Mouse (Mus musculus) embryonic facial prominence, embryonic 11.5 days (tissue): Measurements from ENCODE around the gene Ptger2. TPM values are rescaled to one million over a fixed set of nuclear protein-coding genes. Genes with fewer than 3 reads are reported as not detected.

ENCODE experiments used
- ATAC-seq: fragments of 200-750 bp; cut with Nextera tagmentation; replicated peaks from 2 replicates; pipeline ENCODE4 v1.8.0; 2017; ENCODE audit warnings: low read depth; ENCODE audit not compliant: insufficient number of reproducible peaks, low FRiP score, low TSS enrichment
- DNase-seq: peaks from one replicate; pipeline ENCODE4 v3.0.0-alpha.2; 2015; ENCODE audit warnings: low spot score
- H3K27ac ChIP-seq: fragments of 300-500 bp; sonication (generic); replicated peaks from 2 replicates; pipeline ENCODE4 v1.5.1; 2014; ENCODE audit warnings: mild to moderate bottlenecking, low read depth, low read length, control low read depth
- H3K27me3 ChIP-seq: fragments of 300-500 bp; sonication (generic); 2 replicates; pipeline ENCODE4 v1.6.1; 2014; ENCODE audit warnings: mild to moderate bottlenecking, low read length, moderate library complexity, mixed read lengths; ENCODE audit not compliant: control insufficient read depth, insufficient read depth
- H3K36me3 ChIP-seq: fragments of 300-500 bp; sonication (generic); replicated peaks from 2 replicates; pipeline ENCODE4 v1.6.1; 2014; ENCODE audit warnings: low read depth, mild to moderate bottlenecking, low read length, moderate library complexity, mixed read lengths; ENCODE audit not compliant: control insufficient read depth, insufficient read depth
- H3K4me1 ChIP-seq: fragments of 300-500 bp; sonication (generic); 2 replicates; pipeline ENCODE4 v1.6.1; 2014; ENCODE audit warnings: low read length, mixed read lengths; ENCODE audit not compliant: control insufficient read depth, insufficient read depth
- H3K4me2 ChIP-seq: fragments of 300-500 bp; sonication (generic); 2 replicates; pipeline ENCODE4 v1.6.1; 2014; ENCODE audit warnings: low read depth, mild to moderate bottlenecking, control low read depth, low read length, moderate library complexity
- H3K4me3 ChIP-seq: fragments of 300-500 bp; sonication (generic); 2 replicates; pipeline ENCODE4 v1.5.1; 2014; ENCODE audit warnings: low read depth, low read length, control low read depth
- H3K9ac ChIP-seq: fragments of 300-500 bp; sonication (generic); replicated peaks from 2 replicates; pipeline ENCODE4 v1.6.1; 2014; ENCODE audit warnings: mild to moderate bottlenecking, control low read depth, low read length
- H3K9me3 ChIP-seq: fragments of 300-500 bp; sonication (generic); replicated peaks from 2 replicates; pipeline ENCODE4 v1.6.1; 2016; ENCODE audit warnings: mild to moderate bottlenecking, low read length, inconsistent platforms, mixed read lengths; ENCODE audit not compliant: control insufficient read depth
- WGBS: fragments of 180-500 bp; shearing (Covaris S2); extraction: QIAGEN DNeasy Blood & Tissue Kit; methylation state at CpG from one replicate; pipeline ENCODE4 v1.1.7; 2014; 5-methylcytosine and 5-hydroxymethylcytosine counted together
- microRNA counts: library from miRNA; unstranded; fragments of <30 nt; microRNA quantifications from one replicate; lab custom pipeline; 2016
- microRNA-seq: library from miRNA; unstranded; fragments of <30 nt; microRNA quantifications from one replicate; pipeline ENCODE4, GENCODE M21; 2016; ENCODE audit warnings: borderline number of aligned reads
- polyA plus RNA-seq: library from polyadenylated mRNA; unstranded; fragments of >200 nt; fragmentation: Nextera tagmentation; extraction: Ambion mirVana; gene quantifications from 2 replicates; pipeline ENCODE4 v1.2.1, GENCODE M21; 2014

The Ptger2 gene
- polyA plus RNA-seq, 1 experiment from 2014 or later: 0.29 TPM

DNA sequence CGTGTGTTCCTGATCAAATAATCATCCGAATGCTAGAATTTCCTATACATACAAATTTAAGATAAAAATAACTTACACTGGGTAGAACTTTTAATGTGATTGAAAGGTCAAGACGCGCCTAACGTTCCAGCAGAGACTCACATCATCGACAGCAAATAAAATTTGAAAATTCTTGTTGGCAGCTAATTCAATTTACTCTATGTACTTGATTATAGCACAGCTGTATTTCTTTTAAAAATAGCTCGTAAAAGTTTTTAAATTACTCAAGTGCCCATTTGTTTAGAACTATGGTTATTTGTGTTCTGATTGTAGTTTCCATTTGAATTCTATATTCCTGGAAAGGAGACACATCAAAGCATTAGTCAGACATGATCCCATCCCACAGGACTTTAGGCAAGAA, 63.1 kb downstream of the Ptger2 start:
- Histone ChIP-seq H3K36me3 (no peaks in the 10 kb centered on the region), H3K27me3 (no peaks in the 10 kb centered on the region), H3K9me3 (no peaks in the 10 kb centered on the region), H3K4me1 (no peaks in the 10 kb centered on the region), H3K9ac (no peak overlapping the region), H3K27ac (no peak overlapping the region), H3K4me2 (no peak overlapping the region), H3K4me3 (no peak overlapping the region)
- 81% methylated on average over 7 of the region's 7 CpGs for WGBS
- ATAC-seq: no peak
- DNase-seq: no peak

MicroRNA genes within 50 kb of the gene (microRNA counts, 519-probe panel; counts per million panel counts)
- microRNA mmu-miR-327 (lab: Ali Mortazavi, UCI): not detected

Small RNA genes within 50 kb of the gene (microRNA-seq; reads per million reads assigned to microRNA genes)
- gene Mir327: not detected

Other genes starting within 250 kb of the Ptger2 start
- gene Gm8267, start 237.9 kb upstream of the Ptger2 start, polyA plus RNA-seq: not detected in 2 replicates
- 0.21 TPM in 1 of 2 replicates, not detected in the other for gene Ptgdr, start 128.8 kb upstream of the Ptger2 start, polyA plus RNA-seq
- gene Gpr137c, start 231.5 kb downstream of the Ptger2 start, polyA plus RNA-seq: 4.4 and 5.4 TPM in 2 replicates
- 19.3 and 22.8 TPM in 2 replicates for gene Txndc16, start 232.1 kb downstream of the Ptger2 start, polyA plus RNA-seq